Mouse (Mus musculus): ENCODE data around the gene Ptprm. TPM values are rescaled to one million over a fixed set of nuclear protein-coding genes. Genes with fewer than 3 reads are reported as not detected.
A peak's percentile ranks its signal among the peaks of the same experiment; 100 is the strongest.

Ptprm gene
- polyA plus RNA-seq, 1 experiment from 2014 or later, result 24.7 TPM

- Histone ChIP-seq H3K27me3 (no peaks in the 10 kb centered on the region), H3K9ac (no peak overlapping the region), H3K4me2 (no peak overlapping the region), H3K9me3 (no peaks in the 10 kb centered on the region), H3K36me3 (no peaks in the 10 kb centered on the region), H3K4me1 (replicated peaks) (peaks cover 3% of the 10 kb centered on the region; the same call in 1 of the 2 replicates), H3K4me3 (no peak overlapping the region), H3K27ac (replicated peaks) (no peak overlapping the region)
- no peak for ATAC-seq (ENCODE audit: low FRiP score, low read depth)
- WGBS, result 90% methylated on average over 11 of the region's 11 CpGs
These were observed 442.1 kb downstream of the Ptprm start for GRCm38 (mm10) chr17:66912120-66912519.

- H3K9me3 ChIP-seq, result no peaks in the 10 kb centered on the region
- H3K4me1 ChIP-seq (replicated peaks), result 0 out of 2 replicates have a peak, but pooled peaks cover 3% of the 10 kb centered on the region
- no peak for ATAC-seq (ENCODE audit: low FRiP score, low read depth)
- no peak overlapping the region for H3K27ac ChIP-seq (replicated peaks)
- H3K27me3 ChIP-seq, result no peaks in the 10 kb centered on the region
- no peak overlapping the region for H3K4me3 ChIP-seq
- no peaks in the 10 kb centered on the region for H3K36me3 ChIP-seq
- no peak overlapping the region for H3K4me2 ChIP-seq
- H3K9ac ChIP-seq, result no peak overlapping the region
- 77% methylated on average over 4 of the region's 4 CpGs for WGBS
These were observed 444.4 kb downstream of the Ptprm start for GRCm38 (mm10) chr17:66909901-66910300.

DNA sequence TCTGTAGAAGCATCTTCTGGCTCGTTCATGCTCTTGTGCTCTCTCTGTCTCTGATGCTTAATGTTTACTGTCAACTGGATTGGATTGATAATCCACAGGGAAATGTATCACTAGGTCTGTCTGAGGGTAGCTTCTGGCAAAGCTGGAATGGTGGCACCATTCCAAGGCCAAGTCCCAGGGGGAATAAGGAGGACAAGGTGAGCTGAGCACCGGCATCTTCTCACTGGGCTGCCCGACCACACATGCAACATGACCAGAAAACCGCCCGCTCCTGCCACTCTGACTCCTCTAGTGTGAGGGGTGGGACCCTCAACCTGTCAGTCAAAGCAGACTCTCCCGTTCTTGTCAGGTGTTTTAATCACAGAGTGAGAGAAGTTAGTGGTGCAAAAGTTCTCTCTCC, 445.3 kb downstream of the Ptprm start:
- WGBS, result 79% methylated on average over 6 of the region's 6 CpGs
- 0 out of 2 replicates have a peak, but pooled peaks cover 3% of the 10 kb centered on the region for H3K4me1 ChIP-seq (replicated peaks)
- ATAC-seq (ENCODE audit: low FRiP score, low read depth), result no peak

GRCm38 (mm10) chr17:66894181-66894580, 460.1 kb downstream of the Ptprm start:
- H3K9ac ChIP-seq, result no peak overlapping the region
- no peak overlapping the region for H3K27ac ChIP-seq (replicated peaks)
- no peak overlapping the region for H3K4me2 ChIP-seq
- 64% methylated on average over 1 of the region's 1 CpGs for WGBS
- no peak overlapping the region for H3K4me3 ChIP-seq
- H3K36me3 ChIP-seq, result no peaks in the 10 kb centered on the region
- no peaks in the 10 kb centered on the region for H3K27me3 ChIP-seq
- peaks cover 9% of the 10 kb centered on the region; the same call in 1 of the 2 replicates for H3K4me1 ChIP-seq (replicated peaks)
- H3K9me3 ChIP-seq, result no peaks in the 10 kb centered on the region
- no peak for ATAC-seq (ENCODE audit: low FRiP score, low read depth)

More for the DNA sequence above, 445.3 kb downstream of the Ptprm start:
- no peaks in the 10 kb centered on the region for H3K9me3 ChIP-seq
- H3K9ac ChIP-seq, result no peak overlapping the region
- no peak overlapping the region for H3K4me3 ChIP-seq
- H3K4me2 ChIP-seq, result no peak overlapping the region
- no peaks in the 10 kb centered on the region for H3K36me3 ChIP-seq
- H3K27me3 ChIP-seq, result no peaks in the 10 kb centered on the region
- no peak overlapping the region for H3K27ac ChIP-seq (replicated peaks)

- Histone ChIP-seq H3K27ac (replicated peaks) (no peak overlapping the region), H3K9me3 (no peaks in the 10 kb centered on the region), H3K4me3 (no peak overlapping the region), H3K36me3 (no peaks in the 10 kb centered on the region), H3K9ac (no peak overlapping the region), H3K4me2 (no peak overlapping the region), H3K4me1 (replicated peaks) (peaks cover 9% of the 10 kb centered on the region; the same call in 1 of the 2 replicates), H3K27me3 (no peaks in the 10 kb centered on the region)
- no peak for ATAC-seq (ENCODE audit: low FRiP score, low read depth)
- 85% methylated on average over 6 of the region's 6 CpGs for WGBS
These were observed 462.3 kb downstream of the Ptprm start for GRCm38 (mm10) chr17:66891916-66892315.

DNA sequence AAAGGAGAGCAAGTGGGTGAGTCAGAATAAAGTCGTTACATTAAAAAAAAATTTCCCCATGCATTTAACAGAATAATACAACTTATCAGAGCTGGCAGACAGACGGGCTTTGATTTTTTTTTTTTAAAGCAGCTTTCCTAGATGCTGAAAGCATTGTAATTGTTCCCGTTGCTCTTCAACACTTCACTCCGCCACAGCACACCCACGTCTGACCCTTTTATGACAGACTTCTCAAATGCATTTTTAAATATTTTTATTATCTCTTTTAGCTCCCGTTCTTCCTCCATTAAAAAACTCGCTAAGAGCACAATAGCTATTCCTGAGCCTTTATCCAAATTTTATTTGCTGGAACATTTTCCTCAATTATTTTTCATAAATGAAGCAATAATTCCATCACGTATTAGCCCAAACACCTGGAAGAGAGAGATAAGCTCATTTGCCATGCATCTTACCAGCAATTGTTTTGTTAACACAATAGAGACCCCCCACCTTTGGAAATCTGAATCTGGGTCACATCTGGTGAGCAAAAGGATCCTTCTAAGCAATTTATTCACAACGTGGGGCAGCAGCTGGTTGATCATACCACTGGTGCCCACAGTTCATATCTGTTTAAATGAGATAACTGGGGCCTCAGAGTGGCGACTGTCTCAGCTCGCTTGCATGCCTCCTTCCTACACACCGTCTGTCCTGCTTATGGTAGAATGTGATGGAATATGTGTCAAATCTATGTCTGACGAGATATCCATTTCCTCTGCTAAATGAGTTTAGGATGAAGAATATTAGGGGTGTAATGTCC, 463.0 kb downstream of the Ptprm start:
- no peaks in the 10 kb centered on the region for H3K36me3 ChIP-seq
- H3K27ac ChIP-seq (replicated peaks), result 0 out of 2 replicates have a peak overlapping the region, but pooled peaks have one; percentile 21
- H3K9ac ChIP-seq, result no peak overlapping the region
- no peak overlapping the region for H3K4me3 ChIP-seq
- peak; percentile 61; the same call in 1 of the 2 replicates for ATAC-seq (ENCODE audit: low FRiP score, low read depth)
- 43% methylated on average over 13 of the region's 13 CpGs for WGBS
- no peak overlapping the region for H3K4me2 ChIP-seq
- H3K27me3 ChIP-seq, result no peaks in the 10 kb centered on the region
- no peaks in the 10 kb centered on the region for H3K9me3 ChIP-seq
- peaks cover 9% of the 10 kb centered on the region; the same call in 1 of the 2 replicates for H3K4me1 ChIP-seq (replicated peaks)

GRCm38 (mm10) chr17:66882304-66882703, 472.0 kb downstream of the Ptprm start:
- WGBS, result 70% methylated on average over 2 of the region's 2 CpGs
- no peaks in the 10 kb centered on the region for H3K4me1 ChIP-seq (replicated peaks)
- no peaks in the 10 kb centered on the region for H3K9me3 ChIP-seq
- no peak overlapping the region for H3K27ac ChIP-seq (replicated peaks)
- no peaks in the 10 kb centered on the region for H3K36me3 ChIP-seq
- no peak overlapping the region for H3K4me2 ChIP-seq
- no peak overlapping the region for H3K4me3 ChIP-seq
- ATAC-seq (ENCODE audit: low FRiP score, low read depth), result no peak
- H3K9ac ChIP-seq, result no peak overlapping the region
- no peaks in the 10 kb centered on the region for H3K27me3 ChIP-seq

DNA sequence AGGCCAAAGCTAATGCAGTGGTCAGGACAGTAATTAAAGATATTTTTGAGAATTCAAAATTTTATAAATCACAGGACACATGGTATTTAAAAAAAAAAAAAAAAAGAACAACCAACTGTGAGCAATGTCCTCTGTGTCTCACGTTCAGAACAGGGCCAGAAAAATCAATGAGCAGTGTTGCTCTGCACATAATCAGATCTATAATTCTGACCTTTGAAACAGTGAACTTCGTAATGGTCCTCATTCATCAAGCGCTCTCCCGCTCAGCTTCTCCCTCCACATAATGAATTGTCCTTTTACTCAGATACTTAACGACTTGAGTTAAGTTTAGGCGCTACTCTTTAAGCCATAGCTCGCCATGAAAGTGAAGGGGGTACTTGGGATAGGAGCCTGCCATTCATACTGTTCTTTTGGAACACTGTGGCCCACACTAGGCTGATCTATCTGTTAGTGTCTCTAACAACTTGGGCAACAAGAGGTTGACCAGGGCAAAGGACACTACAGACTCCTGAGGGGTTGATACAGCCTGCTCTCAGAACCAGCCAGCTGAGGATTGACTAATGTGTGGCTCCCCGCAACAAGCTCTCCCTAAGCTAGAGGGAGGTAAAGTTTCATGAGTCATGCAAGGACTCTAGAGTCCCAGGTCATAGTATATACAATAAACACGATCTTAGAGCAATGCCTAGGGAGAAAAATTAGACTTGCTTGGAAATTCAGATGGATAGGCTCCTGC, 473.1 kb downstream of the Ptprm start:
- no peak for ATAC-seq (ENCODE audit: low FRiP score, low read depth)
- H3K4me2 ChIP-seq, result no peak overlapping the region
- no peaks in the 10 kb centered on the region for H3K4me1 ChIP-seq (replicated peaks)
- H3K9ac ChIP-seq, result no peak overlapping the region
- H3K9me3 ChIP-seq, result no peaks in the 10 kb centered on the region
- no peaks in the 10 kb centered on the region for H3K36me3 ChIP-seq
- no peaks in the 10 kb centered on the region for H3K27me3 ChIP-seq
- 82% methylated on average over 9 of the region's 9 CpGs for WGBS
- H3K27ac ChIP-seq (replicated peaks), result no peak overlapping the region
- no peak overlapping the region for H3K4me3 ChIP-seq

DNA sequence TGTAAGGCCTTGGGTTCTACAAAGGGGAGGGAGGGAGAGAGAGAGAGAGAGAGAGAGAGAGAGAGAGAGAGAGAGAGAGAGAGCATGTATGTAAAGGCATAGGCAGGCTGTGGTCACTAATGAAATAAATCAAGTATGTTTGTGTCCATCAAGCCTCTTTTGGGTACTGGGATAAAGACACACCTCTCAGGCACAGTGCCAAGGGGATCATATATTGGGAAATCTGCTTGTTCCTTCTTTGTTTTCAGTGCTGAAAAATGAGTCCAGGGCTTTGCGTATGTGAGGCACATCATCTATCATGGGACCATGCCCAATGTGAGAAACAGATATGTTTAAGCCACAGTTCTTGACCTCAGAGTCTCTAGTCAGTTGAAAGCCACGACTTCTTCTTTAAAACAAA, 475.1 kb downstream of the Ptprm start:
- ATAC-seq (ENCODE audit: low FRiP score, low read depth), result no peak
- no peaks in the 10 kb centered on the region for H3K9me3 ChIP-seq
- WGBS, result 80% methylated on average over 2 of the region's 2 CpGs
- H3K4me1 ChIP-seq (replicated peaks), result peaks cover 7% of the 10 kb centered on the region
- no peaks in the 10 kb centered on the region for H3K36me3 ChIP-seq
- H3K27ac ChIP-seq (replicated peaks), result no peak overlapping the region
- H3K27me3 ChIP-seq, result no peaks in the 10 kb centered on the region
- no peak overlapping the region for H3K4me2 ChIP-seq
- H3K4me3 ChIP-seq, result no peak overlapping the region
- no peak overlapping the region for H3K9ac ChIP-seq

- H3K4me2 ChIP-seq, result no peak overlapping the region
- no peaks in the 10 kb centered on the region for H3K36me3 ChIP-seq
- H3K9ac ChIP-seq, result no peak overlapping the region
- no peaks in the 10 kb centered on the region for H3K9me3 ChIP-seq
- 65% methylated on average over 6 of the region's 6 CpGs for WGBS
- H3K4me1 ChIP-seq (replicated peaks), result peaks cover 7% of the 10 kb centered on the region
- H3K27ac ChIP-seq (replicated peaks), result no peak overlapping the region
- no peaks in the 10 kb centered on the region for H3K27me3 ChIP-seq
- ATAC-seq (ENCODE audit: low FRiP score, low read depth), result no peak
- no peak overlapping the region for H3K4me3 ChIP-seq
These were observed 476.7 kb downstream of the Ptprm start for GRCm38 (mm10) chr17:66877582-66877981.

DNA sequence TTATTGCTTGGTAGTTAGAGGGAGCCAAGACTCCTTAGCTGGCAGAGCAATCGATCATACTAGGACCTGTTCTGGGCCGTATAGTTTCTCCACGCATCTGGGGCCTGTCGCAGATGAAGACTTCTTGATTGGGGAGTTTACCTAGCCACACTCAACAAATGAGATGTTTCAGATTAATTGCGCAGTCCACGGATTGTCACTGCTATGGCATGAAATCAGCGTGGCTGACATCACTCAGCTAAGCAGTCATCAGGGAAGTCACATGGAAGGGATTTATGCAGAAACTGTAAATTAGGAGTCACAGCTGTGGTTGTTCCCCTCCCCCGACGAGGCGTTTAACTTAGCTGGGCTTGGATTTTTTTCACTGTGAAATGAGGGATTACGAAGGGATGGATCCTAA, 479.4 kb downstream of the Ptprm start:
- H3K4me1 ChIP-seq (replicated peaks), result peaks cover 15% of the 10 kb centered on the region
- H3K4me2 ChIP-seq, result no peak overlapping the region
- H3K27ac ChIP-seq (replicated peaks), result no peak overlapping the region
- H3K36me3 ChIP-seq, result no peaks in the 10 kb centered on the region
- no peak overlapping the region for H3K9ac ChIP-seq
- 51% methylated on average over 11 of the region's 11 CpGs for WGBS
- no peaks in the 10 kb centered on the region for H3K27me3 ChIP-seq
- peak; percentile 64; the same call in 1 of the 2 replicates for ATAC-seq (ENCODE audit: low FRiP score, low read depth)
- H3K4me3 ChIP-seq, result no peak overlapping the region
- no peaks in the 10 kb centered on the region for H3K9me3 ChIP-seq

DNA sequence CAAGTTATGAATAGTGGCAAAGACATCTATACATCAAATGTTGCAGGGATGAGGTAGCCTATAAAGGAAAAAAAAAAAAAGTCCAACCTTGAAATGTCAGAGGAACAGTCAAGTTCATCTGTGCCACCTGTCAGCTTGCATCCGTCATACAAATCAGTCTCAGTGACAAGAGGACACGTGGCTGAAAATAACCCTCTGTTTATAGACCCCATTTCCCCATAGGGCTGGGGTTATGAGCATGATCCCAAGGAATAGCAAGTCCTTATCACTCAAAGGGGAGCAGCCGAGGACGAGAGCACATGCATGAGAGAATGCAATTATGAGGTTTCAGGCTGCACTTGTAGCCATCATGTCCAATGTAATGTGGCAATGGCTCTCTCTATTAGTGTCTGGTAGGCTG, 482.9 kb downstream of the Ptprm start:
- H3K4me1 ChIP-seq (replicated peaks), result peaks cover 26% of the 10 kb centered on the region
- ATAC-seq (ENCODE audit: low FRiP score, low read depth), result no peak
- WGBS, result 74% methylated on average over 4 of the region's 4 CpGs
- no peak overlapping the region for H3K4me3 ChIP-seq
- no peaks in the 10 kb centered on the region for H3K36me3 ChIP-seq
- H3K4me2 ChIP-seq, result no peak overlapping the region
- no peaks in the 10 kb centered on the region for H3K27me3 ChIP-seq
- no peak overlapping the region for H3K27ac ChIP-seq (replicated peaks)
- no peak overlapping the region for H3K9ac ChIP-seq
- no peaks in the 10 kb centered on the region for H3K9me3 ChIP-seq

Measured in hindbrain, embryonic 15.5 days (tissue).